Mouse (Mus musculus): ENCODE data around the gene Ttll11.
A peak's percentile ranks its signal among the peaks of the same experiment; 100 is the strongest.

Ttll11 gene

GRCm38 (mm10) chr2:35979644-35980021 lies at the start of gene Ttll11:
Gene Ttll11, minus strand, starts transcription at chr2:35979913.
- peak; percentile 82 to 87 for DNase-seq

- DNase-seq, result no peak
Measured at GRCm38 (mm10) chr2:36023291-36023690, 43.6 kb upstream of the Ttll11 start.

GRCm38 (mm10) chr2:36021385-36022159 lies 41.9 kb upstream of the Ttll11 start:
- peak; percentile 49 to 52 for DNase-seq

- no peak for DNase-seq
Measured at GRCm38 (mm10) chr2:36013010-36013409, 33.3 kb upstream of the Ttll11 start.

- DNase-seq, result no peak
Measured at GRCm38 (mm10) chr2:36011331-36011825, 31.7 kb upstream of the Ttll11 start.

GRCm38 (mm10) chr2:36010579-36010978 lies 30.9 kb upstream of the Ttll11 start:
- DNase-seq, result no peak

GRCm38 (mm10) chr2:36009386-36009785 lies 29.7 kb upstream of the Ttll11 start:
- peak; percentile 46 to 52 for DNase-seq

- no peak for DNase-seq
Measured at GRCm38 (mm10) chr2:36008071-36008470, 28.4 kb upstream of the Ttll11 start.

GRCm38 (mm10) chr2:36002188-36002587 lies 22.5 kb upstream of the Ttll11 start:
- DNase-seq, result no peak

- no peak for DNase-seq
Measured at GRCm38 (mm10) chr2:36000390-36000789, 20.7 kb upstream of the Ttll11 start.

- DNase-seq, result no peak
Measured at GRCm38 (mm10) chr2:35999212-35999611, 19.5 kb upstream of the Ttll11 start.

GRCm38 (mm10) chr2:35998416-35998815 lies 18.7 kb upstream of the Ttll11 start:
- no peak for DNase-seq

- no peak for DNase-seq
Measured at GRCm38 (mm10) chr2:35996753-35997152, 17.0 kb upstream of the Ttll11 start.

GRCm38 (mm10) chr2:35994303-35994702 lies 14.6 kb upstream of the Ttll11 start:
- DNase-seq, result no peak

- no peak for DNase-seq
Measured at GRCm38 (mm10) chr2:35993481-35993880, 13.8 kb upstream of the Ttll11 start.

GRCm38 (mm10) chr2:35992259-35992658 lies 12.5 kb upstream of the Ttll11 start:
- DNase-seq, result no peak

GRCm38 (mm10) chr2:35983869-35984268 lies 4.2 kb upstream of the Ttll11 start:
- peak; percentile 33 to 36 for DNase-seq

GRCm38 (mm10) chr2:35981872-35982271 lies 2.2 kb upstream of the Ttll11 start:
- DNase-seq, result no peak

GRCm38 (mm10) chr2:35978941-35979643 lies 621 bp downstream of the Ttll11 start:
- peak; percentile 24 to 40 for DNase-seq

GRCm38 (mm10) chr2:35978276-35978933 lies 1.3 kb downstream of the Ttll11 start:
- DNase-seq, result peak in 1 of 2 experiments; percentile 11

- no peak for DNase-seq
Measured at GRCm38 (mm10) chr2:35977749-35978148, 2.0 kb downstream of the Ttll11 start.

- DNase-seq, result no peak
Measured at GRCm38 (mm10) chr2:35972259-35973001, 7.3 kb downstream of the Ttll11 start.
